Mouse (Mus musculus) yolk sac, embryonic 10.5 days (tissue): Measurements from ENCODE around the gene Tnfsf14.

Experiments
- DNase-seq: peaks from one replicate; pipeline ENCODE4 v3.0.0-alpha.2; 2017; ENCODE audit warnings: low spot score

Tnfsf14 gene

GRCm38 (mm10) chr17:57194041-57194507 lies at the start of gene Tnfsf14:
Tnfsf14 (minus strand) TSS chr17:57194177.
- DNase-seq = no peak

- no peak for DNase-seq
Measured at GRCm38 (mm10) chr17:57237181-57237580, 43.2 kb upstream of the Tnfsf14 start.

GRCm38 (mm10) chr17:57235803-57236202 lies 41.8 kb upstream of the Tnfsf14 start:
- DNase-seq = no peak

- peak; percentile 63 for DNase-seq
Measured at GRCm38 (mm10) chr17:57234254-57234928, 40.4 kb upstream of the Tnfsf14 start.

GRCm38 (mm10) chr17:57233038-57233437 lies 39.1 kb upstream of the Tnfsf14 start:
- peak; percentile 94 for DNase-seq

- no peak for DNase-seq
Measured at GRCm38 (mm10) chr17:57232200-57232599, 38.2 kb upstream of the Tnfsf14 start.

GRCm38 (mm10) chr17:57231321-57231771 lies 37.4 kb upstream of the Tnfsf14 start:
- no peak for DNase-seq

- peak; percentile 80 for DNase-seq
Measured at GRCm38 (mm10) chr17:57230728-57231125, 36.8 kb upstream of the Tnfsf14 start.

- DNase-seq = no peak
Measured at GRCm38 (mm10) chr17:57229851-57230727, 36.1 kb upstream of the Tnfsf14 start.

GRCm38 (mm10) chr17:57228873-57229272 lies 34.9 kb upstream of the Tnfsf14 start:
- no peak for DNase-seq

- DNase-seq = no peak
Measured at GRCm38 (mm10) chr17:57228014-57228413, 34.0 kb upstream of the Tnfsf14 start, which contains the start of gene C3. C3 (minus strand) TSS chr17:57228136.

GRCm38 (mm10) chr17:57227468-57227867 lies 33.5 kb upstream of the Tnfsf14 start:
- DNase-seq = no peak

- no peak for DNase-seq
Measured at GRCm38 (mm10) chr17:57223313-57223712, 29.3 kb upstream of the Tnfsf14 start.

GRCm38 (mm10) chr17:57221911-57222310 lies 27.9 kb upstream of the Tnfsf14 start:
- DNase-seq = no peak

- no peak for DNase-seq
Measured at GRCm38 (mm10) chr17:57219884-57220207, 25.9 kb upstream of the Tnfsf14 start.

- DNase-seq = no peak
Measured at GRCm38 (mm10) chr17:57219167-57219883, 25.3 kb upstream of the Tnfsf14 start.

GRCm38 (mm10) chr17:57218335-57218900 lies 24.4 kb upstream of the Tnfsf14 start:
- DNase-seq = no peak

GRCm38 (mm10) chr17:57214676-57215387 lies 20.9 kb upstream of the Tnfsf14 start:
- DNase-seq = no peak

GRCm38 (mm10) chr17:57211501-57211900 lies 17.5 kb upstream of the Tnfsf14 start:
- no peak for DNase-seq

GRCm38 (mm10) chr17:57209330-57209729 lies 15.4 kb upstream of the Tnfsf14 start:
- DNase-seq = peak; percentile 37

- no peak for DNase-seq
Measured at GRCm38 (mm10) chr17:57207938-57208337, 14.0 kb upstream of the Tnfsf14 start.
